Mouse (Mus musculus): Measurements from ENCODE around the gene H2-Eb1. TPM values are rescaled to one million over a fixed set of nuclear protein-coding genes. Genes with fewer than 3 reads are reported as not detected.
"Not testable (repeated sequence)": the region's sequence is repeated elsewhere in the genome, so short reads cannot be mapped to it uniquely, and the experiment has no call there.

The H2-Eb1 gene
- total RNA-seq, 4 experiments from 2014 or later = 83.6 to 191 (median 159) TPM

GRCm38 (mm10) chr17:34291609-34292008, 14.1 kb upstream of the H2-Eb1 start:
- peak; percentile 69 for DNase-seq

- no peak for DNase-seq
Measured at GRCm38 (mm10) chr17:34292570-34292969, 13.1 kb upstream of the H2-Eb1 start.

DNA sequence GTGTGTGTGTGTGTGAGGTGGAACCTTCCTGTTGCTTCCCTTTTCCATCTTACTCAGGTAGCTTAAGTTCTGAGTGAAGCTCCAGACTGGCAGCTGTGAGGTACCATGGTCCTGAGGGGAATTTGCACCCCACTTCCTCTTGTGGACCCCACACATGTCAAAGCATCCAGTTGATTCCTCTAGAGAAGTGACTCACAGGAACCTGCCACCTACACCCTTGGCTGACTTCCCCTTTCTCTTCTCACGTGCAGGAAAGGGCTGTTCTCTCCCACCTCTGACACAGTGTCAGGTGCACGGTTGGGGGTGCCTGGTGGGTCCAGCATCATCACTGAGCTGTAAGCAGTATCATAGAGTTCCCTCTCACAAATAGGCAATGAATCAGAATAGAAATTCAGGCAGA, 12.1 kb upstream of the H2-Eb1 start:
- DNase-seq = no peak

DNA sequence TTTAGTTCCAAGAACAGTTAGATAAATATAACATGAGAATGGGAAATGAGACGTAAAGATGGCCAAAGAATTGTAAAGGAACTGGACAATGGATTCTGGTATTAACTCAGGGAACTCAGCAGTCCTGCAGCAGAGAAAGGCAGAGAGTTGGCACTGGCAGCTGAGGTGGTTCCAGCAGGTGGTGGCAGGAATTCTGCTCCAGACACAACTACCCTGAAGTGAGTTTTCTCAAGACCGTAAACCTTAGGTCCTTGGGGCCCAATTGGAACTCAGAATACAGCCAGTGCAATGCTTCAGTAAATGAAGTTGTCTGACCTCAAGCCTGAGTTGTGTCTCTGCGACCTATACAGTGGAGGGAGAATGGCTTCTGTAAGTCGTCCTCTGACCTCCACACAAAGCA, 11.4 kb upstream of the H2-Eb1 start:
- DNase-seq = no peak

GRCm38 (mm10) chr17:34295307-34295706, 10.4 kb upstream of the H2-Eb1 start:
- DNase-seq = no peak

GRCm38 (mm10) chr17:34295891-34296794, 9.5 kb upstream of the H2-Eb1 start:
- peak; percentile 22 for DNase-seq

- DNase-seq = no peak
Measured at GRCm38 (mm10) chr17:34299356-34299755, 6.3 kb upstream of the H2-Eb1 start.

DNA sequence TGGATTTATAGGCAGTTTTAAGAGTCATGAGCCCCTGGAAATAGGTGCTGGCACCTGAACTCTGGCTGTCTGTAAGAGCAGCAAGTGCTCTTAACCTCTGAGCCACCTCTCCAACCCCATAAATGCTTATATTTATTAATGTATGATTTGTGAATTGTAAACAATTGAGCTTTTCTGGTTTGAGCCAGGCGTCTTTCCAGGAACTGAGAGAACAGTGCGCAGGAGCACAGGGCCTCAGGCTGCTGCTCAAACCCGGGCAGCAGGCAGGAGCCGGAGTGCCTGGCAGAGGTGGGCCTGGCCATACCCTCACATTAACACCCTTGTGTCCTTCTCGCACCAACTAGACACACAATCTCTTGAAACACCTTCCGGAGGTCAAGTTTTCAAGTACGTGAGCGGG, 5.6 kb upstream of the H2-Eb1 start:
- DNase-seq = no peak

DNA sequence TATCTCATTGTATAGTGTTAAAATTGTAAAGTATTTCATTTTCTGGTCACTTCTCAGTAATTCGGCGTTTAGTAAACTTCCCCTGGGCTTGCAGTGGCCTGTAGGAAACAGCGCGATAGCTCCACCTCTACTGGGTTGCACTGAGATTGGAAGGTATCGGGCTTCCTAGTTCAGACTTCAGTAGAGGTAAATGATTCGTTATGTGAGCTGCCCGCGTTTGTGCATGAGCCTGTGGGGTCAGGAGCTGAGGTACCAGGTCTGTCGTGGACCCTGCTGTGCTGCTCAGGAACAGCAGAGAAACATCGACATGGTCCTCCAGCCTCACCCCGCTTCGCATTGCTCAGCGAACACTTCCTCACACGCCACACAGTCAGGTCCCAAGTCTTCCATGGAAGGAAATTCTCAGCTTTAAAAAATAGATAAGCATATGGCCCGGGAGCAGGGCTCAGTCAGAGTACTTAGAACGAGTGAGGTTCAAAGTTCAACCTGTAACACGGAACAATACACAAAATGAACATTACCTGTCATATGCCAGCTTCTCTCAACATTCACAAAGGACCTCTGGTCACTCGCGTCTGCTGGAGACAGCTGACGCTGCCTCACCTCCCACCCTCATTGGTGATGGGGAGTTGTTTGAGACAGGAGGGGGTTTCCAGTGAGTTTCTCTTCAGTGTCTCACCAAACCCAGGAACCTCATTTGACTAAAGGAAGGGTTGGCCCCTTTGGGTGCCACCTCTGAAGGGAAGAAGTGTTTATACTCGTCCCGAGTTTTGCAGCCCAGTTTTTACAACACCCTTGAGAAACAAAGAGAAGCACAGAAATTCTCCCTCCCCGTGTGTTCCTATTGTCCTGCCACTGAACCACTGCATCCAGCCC, 4.7 kb upstream of the H2-Eb1 start:
- no peak for DNase-seq

- no peak for DNase-seq
Measured at GRCm38 (mm10) chr17:34301670-34302190, 3.9 kb upstream of the H2-Eb1 start.

DNA sequence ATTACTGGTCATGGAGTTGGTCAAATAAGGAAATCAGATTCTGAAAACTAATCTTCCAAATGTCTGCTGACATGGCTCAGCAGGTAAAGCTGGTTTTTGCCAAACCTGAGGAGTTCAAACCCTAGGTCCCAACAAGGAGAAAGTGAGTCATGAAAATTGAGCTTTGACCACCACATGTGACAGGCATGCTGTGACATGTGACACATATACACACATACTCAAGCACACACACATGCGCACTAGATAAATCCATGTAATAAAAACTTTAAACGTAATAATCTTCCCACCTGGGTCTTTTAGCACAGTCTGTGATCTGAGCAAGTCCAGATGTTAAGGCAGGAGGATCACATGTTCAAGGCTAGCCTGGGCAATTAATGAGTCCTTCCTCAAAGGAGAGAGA, 1.9 kb upstream of the H2-Eb1 start:
- no peak for DNase-seq

DNA sequence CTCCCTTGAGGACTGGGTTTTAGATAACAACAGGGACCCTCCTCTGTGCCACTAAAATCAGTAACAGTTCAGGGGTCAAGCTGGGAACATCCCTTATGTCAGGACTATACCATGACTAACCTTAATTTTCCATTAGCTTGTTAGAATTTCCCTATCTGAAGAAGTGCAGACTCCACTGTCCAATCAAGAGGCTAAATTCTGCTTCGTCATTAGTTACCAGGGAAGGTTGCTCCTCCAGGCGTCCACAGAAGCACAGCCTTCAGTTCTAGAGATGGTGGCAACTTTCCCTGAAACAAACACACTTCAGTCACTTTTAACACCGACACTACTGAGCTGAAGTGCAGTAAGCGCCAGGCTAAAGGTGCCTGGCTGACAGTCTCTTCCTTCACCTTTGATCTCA, 916 bp upstream of the H2-Eb1 start:
- peak; percentile 69 for DNase-seq

GRCm38 (mm10) chr17:34306407-34306806, 740 bp downstream of the H2-Eb1 start:
- DNase-seq = no peak

- DNase-seq = no peak
Measured at GRCm38 (mm10) chr17:34307216-34307615, 1.5 kb downstream of the H2-Eb1 start.

GRCm38 (mm10) chr17:34308161-34308560, 2.5 kb downstream of the H2-Eb1 start:
- DNase-seq = no peak

- DNase-seq = no peak
Measured at GRCm38 (mm10) chr17:34309225-34309624, 3.6 kb downstream of the H2-Eb1 start.

DNA sequence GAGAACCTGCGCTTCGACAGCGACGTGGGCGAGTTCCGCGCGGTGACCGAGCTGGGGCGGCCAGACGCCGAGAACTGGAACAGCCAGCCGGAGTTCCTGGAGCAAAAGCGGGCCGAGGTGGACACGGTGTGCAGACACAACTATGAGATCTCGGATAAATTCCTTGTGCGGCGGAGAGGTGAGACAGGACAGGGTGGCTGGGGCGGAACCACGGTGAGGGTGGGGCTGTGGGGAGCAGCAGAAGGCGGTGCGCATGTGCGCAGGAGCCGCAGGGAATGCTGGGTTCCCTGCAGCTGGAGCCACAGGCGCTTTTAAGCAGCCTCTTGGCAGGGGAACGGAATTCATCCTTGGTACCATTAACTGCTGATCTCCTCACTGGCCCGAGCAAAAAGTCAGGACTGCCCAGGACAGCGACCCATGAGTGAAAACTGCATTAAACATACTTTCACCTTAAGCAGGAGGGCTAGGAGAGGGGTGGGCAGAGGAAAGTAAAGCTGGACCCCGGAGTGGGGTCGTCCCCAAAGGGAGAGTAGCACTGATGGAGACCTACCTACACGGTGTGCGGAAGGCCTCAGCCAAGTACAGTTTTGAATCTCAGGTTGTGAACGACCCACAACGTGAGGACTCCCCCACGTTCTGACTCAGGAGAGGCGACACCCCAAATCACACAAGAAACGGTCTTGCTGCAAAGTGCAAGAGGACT, 4.2 kb downstream of the H2-Eb1 start:
- DNase-seq = peak; percentile 52

- DNase-seq = not testable (repeated sequence)
Measured at GRCm38 (mm10) chr17:34310526-34310925, 4.9 kb downstream of the H2-Eb1 start.

DNA sequence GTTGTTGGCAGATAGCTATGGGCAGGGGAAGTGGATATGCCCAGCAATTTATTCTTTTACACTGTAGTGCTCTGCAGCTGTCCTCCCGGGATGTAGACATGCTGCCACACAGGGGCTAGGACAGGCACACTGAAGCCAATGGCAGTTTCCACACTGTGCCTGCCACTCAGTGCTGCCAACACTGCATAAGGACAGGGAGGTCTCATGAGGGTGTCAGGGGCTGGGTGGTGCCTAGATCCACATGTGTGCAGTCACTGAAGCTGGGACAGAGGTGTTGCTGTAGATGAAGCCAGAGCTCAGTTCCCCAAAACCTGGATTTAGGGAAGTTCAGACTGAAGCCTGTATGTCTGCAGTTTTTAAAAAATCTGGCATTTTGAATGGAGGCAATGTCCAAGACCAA, 6.5 kb downstream of the H2-Eb1 start:
- DNase-seq = no peak

DNA sequence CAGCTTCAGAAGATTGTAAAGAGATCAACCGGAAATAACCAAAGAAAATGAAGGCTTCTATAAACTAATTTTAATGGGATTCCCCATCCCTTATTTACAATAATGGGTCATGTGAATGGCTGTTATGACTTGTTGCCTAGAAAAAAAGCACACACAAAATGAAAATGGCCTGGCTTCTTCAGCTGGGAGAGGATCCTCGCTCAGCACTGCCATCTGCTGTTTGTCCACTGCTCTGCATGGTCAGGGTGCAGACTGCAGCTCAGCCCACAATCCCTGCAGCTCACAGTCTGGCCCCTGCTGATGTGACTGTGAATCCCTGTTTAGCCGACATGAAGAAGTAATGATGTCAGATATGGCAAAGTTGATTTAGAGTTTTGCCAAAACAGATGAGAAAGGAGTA, 7.7 kb downstream of the H2-Eb1 start:
- DNase-seq = peak; percentile 47

DNA sequence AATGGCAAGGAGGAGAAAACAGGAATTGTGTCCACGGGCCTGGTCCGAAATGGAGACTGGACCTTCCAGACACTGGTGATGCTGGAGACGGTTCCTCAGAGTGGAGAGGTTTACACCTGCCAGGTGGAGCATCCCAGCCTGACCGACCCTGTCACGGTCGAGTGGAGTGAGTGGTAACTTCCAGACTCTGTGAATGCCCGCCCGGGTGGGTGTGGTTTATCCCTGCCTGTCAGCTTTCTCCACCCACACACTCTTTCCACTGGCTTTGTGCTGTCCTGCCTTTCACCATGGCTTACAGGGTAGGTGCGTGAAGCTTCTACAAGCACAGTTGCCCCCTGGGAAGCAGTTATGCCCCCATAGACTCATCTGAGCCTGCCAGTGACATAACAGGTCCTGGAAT, 8.6 kb downstream of the H2-Eb1 start:
- no peak for DNase-seq

DNA sequence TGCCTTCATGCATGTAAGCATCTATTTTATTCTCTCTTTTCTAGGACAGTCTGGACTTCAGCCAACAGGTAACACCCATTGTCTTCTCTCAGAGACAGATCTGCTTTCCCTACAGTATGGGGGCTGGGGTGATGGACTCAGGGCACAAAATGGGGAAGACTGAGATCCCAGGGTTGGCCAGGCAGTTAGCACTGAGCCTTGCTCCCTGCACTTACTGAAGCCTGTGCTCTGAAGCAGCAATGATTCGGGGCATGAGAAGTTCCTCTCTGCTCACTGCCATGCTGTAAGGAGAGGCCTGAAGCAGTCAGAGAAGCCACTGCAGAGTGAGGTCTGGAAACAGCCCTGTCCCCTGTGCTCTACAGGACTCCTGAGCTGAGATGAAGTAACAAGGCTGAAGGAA, 9.8 kb downstream of the H2-Eb1 start:
- no peak for DNase-seq

DNA sequence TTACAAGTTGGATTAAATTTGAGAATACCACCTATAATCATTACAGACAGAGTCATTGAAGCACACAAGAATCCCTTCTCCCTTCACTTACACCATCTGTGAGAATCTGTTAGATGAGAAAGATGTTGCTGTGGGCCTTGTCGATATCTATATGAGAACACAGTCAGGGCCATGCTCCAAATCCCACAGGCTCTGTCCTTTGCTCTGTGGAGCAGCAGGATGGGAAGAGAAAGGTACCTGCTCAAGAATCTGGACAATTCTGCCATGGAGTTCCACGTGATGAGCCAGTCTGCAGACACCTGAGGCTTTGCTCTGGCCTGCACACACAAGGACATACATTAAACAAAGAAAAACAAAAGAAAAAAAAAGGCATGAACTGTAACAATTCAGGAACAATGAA, 11.0 kb downstream of the H2-Eb1 start:
- no peak for DNase-seq

All from adrenal gland, adult 8-10 months (tissue).